Mouse (Mus musculus): Measurements from ENCODE around the gene Smurf2. TPM values are rescaled to one million over a fixed set of nuclear protein-coding genes. Genes with fewer than 3 reads are reported as not detected.

Smurf2 gene
- polyA plus RNA-seq, 1 experiment from 2014 or later = 23.5 TPM

DNA sequence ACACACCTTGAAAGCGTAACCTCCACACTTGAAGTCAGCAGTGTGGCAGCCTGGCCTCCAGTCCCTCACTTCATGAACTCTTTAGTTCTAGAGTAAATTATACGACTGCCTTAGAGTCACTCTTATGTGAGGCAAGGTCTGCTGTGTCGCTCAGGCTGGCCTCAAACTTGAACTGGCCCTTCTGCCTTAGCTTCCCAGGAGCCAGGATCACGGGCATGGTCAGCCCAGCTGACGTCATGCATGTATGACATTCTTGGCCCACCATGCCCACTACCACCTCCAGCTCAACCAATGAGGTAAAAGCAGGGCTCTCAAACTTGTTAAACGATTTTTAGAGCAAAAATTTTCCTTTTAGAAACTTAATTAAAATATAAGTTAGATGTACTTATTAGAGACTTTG lies 99.1 kb downstream of the Smurf2 start:
- H3K27ac ChIP-seq (ENCODE audit: low read length) = 0 out of 2 replicates have a peak overlapping the region, but pooled peaks have one; percentile 11
- 86% methylated on average over 6 of the region's 6 CpGs for WGBS

DNA sequence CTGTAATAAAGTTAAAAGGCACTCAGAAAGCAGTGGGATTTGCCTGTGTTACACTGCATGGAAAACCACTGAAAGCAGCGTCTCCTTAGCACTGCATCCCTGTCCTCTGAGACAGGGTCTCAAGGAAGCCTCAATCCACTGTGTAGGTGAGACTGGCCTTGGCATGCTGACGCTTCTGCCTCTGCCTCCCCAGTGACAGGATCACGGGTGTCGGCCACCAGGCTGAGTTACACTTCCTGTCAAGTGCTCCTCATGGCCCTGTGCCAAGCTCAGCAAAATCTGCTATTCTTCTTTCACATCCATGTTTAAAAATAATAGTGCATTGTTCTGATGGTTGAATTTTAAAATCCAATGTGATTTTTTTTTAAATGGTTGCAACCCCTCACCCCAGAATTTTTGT lies 99.5 kb downstream of the Smurf2 start:
- Histone ChIP-seq H3K27ac (ENCODE audit: low read length) (0 out of 2 replicates have a peak overlapping the region, but pooled peaks have one; percentile 11), H3K27me3 (ENCODE audit: control insufficient read depth, insufficient read depth, low read length) (no peaks in the 10 kb centered on the region), H3K9ac (replicated peaks; ENCODE audit: low read depth, low read length) (no peak overlapping the region), H3K9me3 (ENCODE audit: control insufficient read depth, low read depth, low read length) (no peaks in the 10 kb centered on the region), H3K36me3 (ENCODE audit: control insufficient read depth, insufficient read depth, low read length) (peaks cover 56% of the 10 kb centered on the region), H3K4me2 (replicated peaks; ENCODE audit: low read depth, low read length) (no peak overlapping the region), H3K4me1 (ENCODE audit: control insufficient read depth, insufficient read depth, low read length) (0 out of 2 replicates have a peak, but pooled peaks cover 3% of the 10 kb centered on the region), H3K4me3 (ENCODE audit: low read depth, low read length) (no peak overlapping the region)
- 55% methylated on average over 4 of the region's 4 CpGs for WGBS
- ATAC-seq (ENCODE audit: insufficient number of reproducible peaks, insufficient read depth, low FRiP score, low read depth) = no peak

More for the DNA sequence above, 99.1 kb downstream of the Smurf2 start:
- H3K4me2 ChIP-seq (replicated peaks; ENCODE audit: low read depth, low read length) = no peak overlapping the region
- no peak overlapping the region for H3K9ac ChIP-seq (replicated peaks; ENCODE audit: low read depth, low read length)
- H3K36me3 ChIP-seq (ENCODE audit: control insufficient read depth, insufficient read depth, low read length) = peaks cover 54% of the 10 kb centered on the region
- no peak for ATAC-seq (ENCODE audit: insufficient number of reproducible peaks, insufficient read depth, low FRiP score, low read depth)
- H3K4me3 ChIP-seq (ENCODE audit: low read depth, low read length) = no peak overlapping the region
- 0 out of 2 replicates have a peak, but pooled peaks cover 3% of the 10 kb centered on the region for H3K4me1 ChIP-seq (ENCODE audit: control insufficient read depth, insufficient read depth, low read length)
- H3K27me3 ChIP-seq (ENCODE audit: control insufficient read depth, insufficient read depth, low read length) = no peaks in the 10 kb centered on the region
- no peaks in the 10 kb centered on the region for H3K9me3 ChIP-seq (ENCODE audit: control insufficient read depth, low read depth, low read length)

DNA sequence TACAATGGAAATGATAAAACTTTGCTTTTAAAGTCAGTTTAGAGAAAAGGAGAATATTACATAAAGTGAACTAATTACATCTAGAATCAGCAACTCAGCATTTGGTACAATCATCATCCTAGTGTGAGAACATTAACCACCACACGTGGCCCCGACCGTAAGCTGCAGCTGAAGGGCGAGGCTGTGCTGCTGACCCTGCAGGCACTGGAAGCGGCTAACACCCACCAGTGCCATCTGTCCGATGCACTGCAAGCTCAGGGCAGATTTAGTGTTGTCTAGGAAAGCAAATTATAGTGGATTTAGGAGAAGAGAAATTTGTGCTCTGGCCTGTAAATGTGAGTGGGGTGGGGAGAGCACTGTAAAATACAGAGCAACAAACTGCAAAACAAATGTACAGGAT lies 100.3 kb downstream of the Smurf2 start:
- no peak for ATAC-seq (ENCODE audit: insufficient number of reproducible peaks, insufficient read depth, low FRiP score, low read depth)
- WGBS = 80% methylated on average over 6 of the region's 6 CpGs

DNA sequence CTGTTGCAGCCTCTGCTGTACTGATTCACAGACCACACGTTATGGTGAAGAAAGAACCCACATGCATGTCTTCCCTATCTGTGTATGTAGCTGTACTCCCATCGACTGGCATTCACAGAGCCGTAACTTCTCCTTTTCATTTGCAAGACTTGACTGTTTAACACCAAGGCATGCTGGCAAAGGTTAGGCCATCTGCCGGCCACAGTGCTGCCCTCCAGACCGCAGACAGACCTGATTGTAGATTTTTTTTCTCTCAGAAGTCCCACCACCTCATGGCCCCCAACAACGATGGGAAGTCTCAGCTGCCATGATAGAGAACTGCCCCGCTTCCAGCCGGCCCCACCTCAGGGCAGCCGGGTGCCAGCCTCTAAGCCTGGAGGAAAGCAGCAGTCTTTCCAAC lies 100.9 kb downstream of the Smurf2 start:
- ATAC-seq (ENCODE audit: insufficient number of reproducible peaks, insufficient read depth, low FRiP score, low read depth) = no peak
- H3K4me1 ChIP-seq (ENCODE audit: control insufficient read depth, insufficient read depth, low read length) = 0 out of 2 replicates have a peak, but pooled peaks cover 3% of the 10 kb centered on the region
- no peaks in the 10 kb centered on the region for H3K27me3 ChIP-seq (ENCODE audit: control insufficient read depth, insufficient read depth, low read length)
- H3K9ac ChIP-seq (replicated peaks; ENCODE audit: low read depth, low read length) = no peak overlapping the region
- H3K36me3 ChIP-seq (ENCODE audit: control insufficient read depth, insufficient read depth, low read length) = peaks cover 64% of the 10 kb centered on the region
- H3K4me2 ChIP-seq (replicated peaks; ENCODE audit: low read depth, low read length) = no peak overlapping the region
- WGBS = 90% methylated on average over 9 of the region's 9 CpGs
- H3K27ac ChIP-seq (ENCODE audit: low read length) = no peak overlapping the region
- no peaks in the 10 kb centered on the region for H3K9me3 ChIP-seq (ENCODE audit: control insufficient read depth, low read depth, low read length)
- H3K4me3 ChIP-seq (ENCODE audit: low read depth, low read length) = no peak overlapping the region

More for the DNA sequence above, 100.3 kb downstream of the Smurf2 start:
- Histone ChIP-seq H3K36me3 (ENCODE audit: control insufficient read depth, insufficient read depth, low read length) (peaks cover 63% of the 10 kb centered on the region), H3K4me1 (ENCODE audit: control insufficient read depth, insufficient read depth, low read length) (0 out of 2 replicates have a peak, but pooled peaks cover 3% of the 10 kb centered on the region), H3K4me2 (replicated peaks; ENCODE audit: low read depth, low read length) (no peak overlapping the region), H3K9ac (replicated peaks; ENCODE audit: low read depth, low read length) (no peak overlapping the region), H3K27ac (ENCODE audit: low read length) (no peak overlapping the region), H3K4me3 (ENCODE audit: low read depth, low read length) (no peak overlapping the region), H3K27me3 (ENCODE audit: control insufficient read depth, insufficient read depth, low read length) (no peaks in the 10 kb centered on the region), H3K9me3 (ENCODE audit: control insufficient read depth, low read depth, low read length) (no peaks in the 10 kb centered on the region)

DNA sequence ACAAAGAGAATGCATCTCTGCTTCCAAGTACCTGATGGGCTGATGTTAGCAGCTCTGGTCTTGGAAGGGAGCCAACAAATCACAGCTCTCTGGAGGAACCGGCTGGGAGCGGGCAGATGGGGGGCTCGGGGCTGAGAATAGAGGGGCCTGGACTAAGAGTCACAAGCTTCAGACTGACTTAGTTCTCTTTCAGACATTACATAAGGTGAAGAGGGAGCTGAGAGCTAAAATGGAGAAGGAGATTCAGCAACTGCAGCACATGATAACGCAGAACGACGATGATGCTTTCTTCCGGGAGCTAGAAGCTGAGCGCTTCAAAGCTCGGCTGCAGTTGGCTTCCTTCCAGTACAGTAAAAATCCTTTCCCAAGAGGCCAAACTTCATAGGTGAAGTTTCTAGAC lies 102.2 kb downstream of the Smurf2 start:
- H3K4me2 ChIP-seq (replicated peaks; ENCODE audit: low read depth, low read length) = no peak overlapping the region
- ATAC-seq (ENCODE audit: insufficient number of reproducible peaks, insufficient read depth, low FRiP score, low read depth) = no peak
- no peaks in the 10 kb centered on the region for H3K9me3 ChIP-seq (ENCODE audit: control insufficient read depth, low read depth, low read length)
- 0 out of 2 replicates have a peak, but pooled peaks cover 3% of the 10 kb centered on the region for H3K4me1 ChIP-seq (ENCODE audit: control insufficient read depth, insufficient read depth, low read length)
- H3K4me3 ChIP-seq (ENCODE audit: low read depth, low read length) = no peak overlapping the region
- 49% methylated on average over 9 of the region's 9 CpGs for WGBS
- H3K27ac ChIP-seq (ENCODE audit: low read length) = no peak overlapping the region
- H3K27me3 ChIP-seq (ENCODE audit: control insufficient read depth, insufficient read depth, low read length) = no peaks in the 10 kb centered on the region
- no peak overlapping the region for H3K9ac ChIP-seq (replicated peaks; ENCODE audit: low read depth, low read length)
- H3K36me3 ChIP-seq (ENCODE audit: control insufficient read depth, insufficient read depth, low read length) = peaks cover 68% of the 10 kb centered on the region

DNA sequence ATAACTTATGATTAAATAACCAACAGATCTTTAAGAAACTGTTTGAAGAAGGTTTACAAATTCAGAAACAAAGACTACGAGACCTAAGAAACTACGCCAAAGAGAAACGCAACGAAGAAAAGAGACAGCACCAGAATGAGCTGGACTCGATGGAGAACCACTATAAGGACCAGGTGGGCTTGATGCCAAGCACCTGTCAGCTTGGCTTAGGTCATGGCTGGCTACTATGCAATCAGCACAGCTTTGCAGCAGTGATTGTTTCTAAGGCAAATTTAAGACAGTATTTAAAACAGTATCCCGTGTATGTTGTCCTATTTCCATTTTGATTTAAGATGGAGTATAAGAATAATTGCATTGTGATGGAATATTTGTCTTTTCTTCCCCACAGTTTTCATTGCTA lies 102.7 kb downstream of the Smurf2 start:
- peaks cover 67% of the 10 kb centered on the region for H3K36me3 ChIP-seq (ENCODE audit: control insufficient read depth, insufficient read depth, low read length)
- H3K27ac ChIP-seq (ENCODE audit: low read length) = no peak overlapping the region
- H3K9ac ChIP-seq (replicated peaks; ENCODE audit: low read depth, low read length) = no peak overlapping the region
- ATAC-seq (ENCODE audit: insufficient number of reproducible peaks, insufficient read depth, low FRiP score, low read depth) = no peak
- 79% methylated on average over 6 of the region's 6 CpGs for WGBS
- H3K4me1 ChIP-seq (ENCODE audit: control insufficient read depth, insufficient read depth, low read length) = 0 out of 2 replicates have a peak, but pooled peaks cover 3% of the 10 kb centered on the region
- no peak overlapping the region for H3K4me2 ChIP-seq (replicated peaks; ENCODE audit: low read depth, low read length)
- no peaks in the 10 kb centered on the region for H3K9me3 ChIP-seq (ENCODE audit: control insufficient read depth, low read depth, low read length)
- H3K4me3 ChIP-seq (ENCODE audit: low read depth, low read length) = no peak overlapping the region
- no peaks in the 10 kb centered on the region for H3K27me3 ChIP-seq (ENCODE audit: control insufficient read depth, insufficient read depth, low read length)

DNA sequence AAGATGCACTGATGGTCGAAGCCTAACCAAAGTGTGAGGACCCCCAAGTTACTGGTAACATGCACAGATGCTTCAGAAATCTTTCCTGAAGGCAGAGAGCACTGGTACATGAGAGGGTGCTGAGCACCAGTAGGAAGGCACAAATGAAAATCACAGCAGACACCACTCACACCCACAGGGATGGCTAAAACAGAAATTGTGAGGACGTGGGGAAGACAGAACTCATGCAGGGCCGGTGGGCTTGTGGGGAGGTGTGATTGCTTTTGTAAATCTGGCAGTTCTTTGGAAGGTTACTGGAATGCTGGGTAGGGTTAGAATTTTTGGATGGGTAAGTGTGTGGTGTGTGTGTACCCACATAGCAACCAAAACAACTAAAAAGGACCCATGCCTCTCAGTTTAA lies 103.4 kb downstream of the Smurf2 start:
- WGBS = 95% methylated on average over 3 of the region's 3 CpGs
- no peaks in the 10 kb centered on the region for H3K27me3 ChIP-seq (ENCODE audit: control insufficient read depth, insufficient read depth, low read length)
- ATAC-seq (ENCODE audit: insufficient number of reproducible peaks, insufficient read depth, low FRiP score, low read depth) = no peak
- H3K36me3 ChIP-seq (ENCODE audit: control insufficient read depth, insufficient read depth, low read length) = peaks cover 66% of the 10 kb centered on the region
- H3K9me3 ChIP-seq (ENCODE audit: control insufficient read depth, low read depth, low read length) = no peaks in the 10 kb centered on the region
- H3K4me2 ChIP-seq (replicated peaks; ENCODE audit: low read depth, low read length) = no peak overlapping the region
- no peak overlapping the region for H3K4me3 ChIP-seq (ENCODE audit: low read depth, low read length)
- H3K27ac ChIP-seq (ENCODE audit: low read length) = no peak overlapping the region
- H3K4me1 ChIP-seq (ENCODE audit: control insufficient read depth, insufficient read depth, low read length) = 0 out of 2 replicates have a peak, but pooled peaks cover 3% of the 10 kb centered on the region
- H3K9ac ChIP-seq (replicated peaks; ENCODE audit: low read depth, low read length) = no peak overlapping the region

DNA sequence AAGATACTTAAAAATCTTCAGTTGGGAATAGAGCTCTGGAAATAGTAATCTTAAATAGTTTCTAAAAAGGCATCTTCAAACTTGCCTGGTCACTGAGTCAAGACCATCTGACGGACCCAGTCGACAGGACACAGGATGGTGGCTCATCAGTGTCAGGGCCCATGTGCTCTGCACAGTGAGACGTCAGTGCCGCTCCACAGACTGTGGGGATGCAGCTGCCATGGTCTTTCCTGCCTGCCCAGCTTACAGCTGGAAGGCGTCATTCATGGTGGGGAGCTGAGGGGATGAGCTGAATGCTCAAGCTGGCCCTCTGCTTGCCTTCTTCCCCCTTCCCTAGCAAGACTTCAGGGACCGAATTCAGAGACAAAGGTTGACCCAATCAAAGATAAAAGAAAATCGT lies 104.2 kb downstream of the Smurf2 start:
- Histone ChIP-seq H3K27ac (ENCODE audit: low read length) (no peak overlapping the region), H3K36me3 (ENCODE audit: control insufficient read depth, insufficient read depth, low read length) (peaks cover 71% of the 10 kb centered on the region), H3K4me3 (ENCODE audit: low read depth, low read length) (no peak overlapping the region), H3K27me3 (ENCODE audit: control insufficient read depth, insufficient read depth, low read length) (no peaks in the 10 kb centered on the region), H3K4me1 (ENCODE audit: control insufficient read depth, insufficient read depth, low read length) (0 out of 2 replicates have a peak, but pooled peaks cover 3% of the 10 kb centered on the region), H3K9me3 (ENCODE audit: control insufficient read depth, low read depth, low read length) (no peaks in the 10 kb centered on the region), H3K4me2 (replicated peaks; ENCODE audit: low read depth, low read length) (no peak overlapping the region), H3K9ac (replicated peaks; ENCODE audit: low read depth, low read length) (no peak overlapping the region)
- ATAC-seq (ENCODE audit: insufficient number of reproducible peaks, insufficient read depth, low FRiP score, low read depth) = no peak
- 62% methylated on average over 7 of the region's 7 CpGs for WGBS

DNA sequence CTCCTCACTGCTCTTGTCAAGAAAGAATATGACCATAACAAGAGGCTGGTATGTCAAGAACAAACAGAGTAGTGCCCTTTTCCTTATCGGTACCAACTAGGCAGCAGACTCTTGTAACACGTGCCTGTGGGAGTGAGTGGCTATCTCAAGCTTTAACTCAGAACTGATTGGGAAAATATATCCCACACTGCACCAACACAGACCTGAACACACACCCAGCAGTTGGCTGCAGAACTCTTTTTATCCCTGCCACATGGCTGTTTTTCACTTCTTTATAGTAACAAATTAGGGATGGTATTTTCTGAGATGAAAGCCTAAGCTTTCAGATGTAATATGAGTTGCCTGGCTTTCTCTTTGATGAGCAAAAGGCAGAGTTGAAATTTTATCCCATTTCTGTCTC lies 104.8 kb downstream of the Smurf2 start:
- Histone ChIP-seq H3K27me3 (ENCODE audit: control insufficient read depth, insufficient read depth, low read length) (no peaks in the 10 kb centered on the region), H3K9me3 (ENCODE audit: control insufficient read depth, low read depth, low read length) (no peaks in the 10 kb centered on the region), H3K9ac (replicated peaks; ENCODE audit: low read depth, low read length) (no peak overlapping the region), H3K4me3 (ENCODE audit: low read depth, low read length) (no peak overlapping the region), H3K27ac (ENCODE audit: low read length) (no peak overlapping the region), H3K36me3 (ENCODE audit: control insufficient read depth, insufficient read depth, low read length) (peaks cover 73% of the 10 kb centered on the region), H3K4me1 (ENCODE audit: control insufficient read depth, insufficient read depth, low read length) (0 out of 2 replicates have a peak, but pooled peaks cover 3% of the 10 kb centered on the region), H3K4me2 (replicated peaks; ENCODE audit: low read depth, low read length) (no peak overlapping the region)
- no peak for ATAC-seq (ENCODE audit: insufficient number of reproducible peaks, insufficient read depth, low FRiP score, low read depth)
- 91% methylated on average over 2 of the region's 2 CpGs for WGBS

Measured in stomach, embryonic 14.5 days (tissue).